Mouse (Mus musculus): Measurements from ENCODE around the gene Zfp524. TPM values are rescaled to one million over a fixed set of nuclear protein-coding genes. Genes with fewer than 3 reads are reported as not detected.
A peak's percentile ranks its signal among the peaks of the same experiment; 100 is the strongest.

The Zfp524 gene
- polyA plus RNA-seq (2015; fragmentation: Nextera tagmentation; extraction: Ambion mirVana), result 9.1 and 10.4 TPM in 2 replicates

DNA sequence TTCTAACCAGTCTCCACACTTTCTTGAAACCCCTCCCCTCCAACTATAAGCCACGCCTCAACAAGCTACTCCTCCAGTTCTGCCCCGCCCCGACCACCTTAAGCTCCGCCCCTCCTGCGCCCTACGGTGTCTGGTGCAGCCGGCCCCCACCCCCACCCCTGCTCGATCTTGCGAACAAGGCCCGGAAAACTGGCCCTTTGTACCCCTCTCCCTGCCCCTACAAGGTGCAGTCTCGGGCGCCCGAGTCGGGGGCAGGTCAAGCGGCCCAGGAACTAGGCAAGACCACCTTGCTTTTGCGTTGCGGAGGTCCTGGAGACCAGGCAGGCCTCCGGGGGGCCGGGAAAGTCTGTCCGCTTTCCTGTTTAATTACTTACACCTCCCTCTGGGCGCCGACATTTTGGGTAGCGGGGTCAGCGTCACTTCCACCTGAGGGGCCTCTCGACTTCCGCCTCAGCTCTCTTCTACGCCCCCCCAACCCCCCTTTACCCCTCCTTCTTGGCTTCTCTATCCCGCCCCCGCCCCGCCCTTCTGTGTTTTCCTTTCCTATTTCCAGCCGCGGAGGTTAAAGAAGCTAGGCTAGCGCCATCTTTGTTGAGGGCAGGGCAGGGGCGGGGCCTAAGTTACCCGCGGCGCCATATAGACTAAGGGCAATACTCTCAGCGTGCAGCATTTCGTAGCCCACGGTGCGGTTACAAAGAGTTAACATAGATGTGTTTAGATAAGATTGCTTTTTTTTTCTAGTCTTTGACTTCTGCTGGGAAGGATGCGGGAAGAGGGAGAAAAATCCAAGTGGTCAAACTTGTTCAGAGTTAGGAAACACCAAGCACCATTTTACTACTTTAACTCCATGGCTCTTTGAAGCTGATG, at the start of gene Zfp524, which contains the start of gene Fiz1:
Gene Zfp524 (plus strand): TSS at position 165 of the 867 bp plus-strand sequence.
Gene Fiz1 (minus strand): TSS at position 447 of the 867 bp plus-strand sequence.
- Histone ChIP-seq H3K9ac (peak within 1 kb of the TSS; percentile 79), H3K9me3 (replicated peaks) (no peaks in the 10 kb centered on the region), H3K4me1 (peaks cover 12% of the 10 kb centered on the region), H3K36me3 (ENCODE audit: poor library complexity, severe bottlenecking) (peaks cover 43% of the 10 kb centered on the region), H3K4me3 (peak within 1 kb of the TSS; percentile 68), H3K4me2 (peak within 1 kb of the TSS; percentile 67), H3K27me3 (no peaks in the 10 kb centered on the region), H3K27ac (peak within 1 kb of the TSS; percentile 99)
- 1% methylated on average over 42 of the region's 42 CpGs for WGBS
- ATAC-seq, result peak; percentile 83

DNA sequence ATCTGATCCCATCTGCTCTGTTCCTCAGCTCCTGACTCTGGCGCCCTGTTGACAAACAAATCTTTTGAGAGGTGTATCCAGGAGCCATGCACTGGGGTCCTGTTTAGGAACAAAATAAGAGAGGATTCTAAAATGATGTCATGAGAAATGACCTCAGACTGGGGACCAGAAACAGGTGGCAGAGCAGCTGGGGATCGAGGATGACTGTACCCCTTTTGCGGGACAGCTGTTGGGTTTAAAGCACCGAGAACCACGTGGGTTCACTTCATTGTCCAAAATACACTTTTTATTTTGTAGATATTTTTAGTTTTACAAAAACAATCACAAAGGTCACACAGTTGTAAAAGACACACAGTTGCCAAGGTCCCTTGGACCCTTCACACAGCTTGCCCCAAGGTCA, 49.2 kb upstream of the Zfp524 start:
- H3K27ac ChIP-seq, result no peak overlapping the region
- no peak overlapping the region for H3K4me2 ChIP-seq
- H3K4me3 ChIP-seq, result no peak overlapping the region
- no peak overlapping the region for H3K9ac ChIP-seq
- no peak for ATAC-seq
- no peaks in the 10 kb centered on the region for H3K4me1 ChIP-seq
- 86% methylated on average over 5 of the region's 5 CpGs for WGBS
- H3K36me3 ChIP-seq (ENCODE audit: poor library complexity, severe bottlenecking), result no peaks in the 10 kb centered on the region
- H3K9me3 ChIP-seq (replicated peaks), result no peaks in the 10 kb centered on the region
- H3K27me3 ChIP-seq, result no peaks in the 10 kb centered on the region

DNA sequence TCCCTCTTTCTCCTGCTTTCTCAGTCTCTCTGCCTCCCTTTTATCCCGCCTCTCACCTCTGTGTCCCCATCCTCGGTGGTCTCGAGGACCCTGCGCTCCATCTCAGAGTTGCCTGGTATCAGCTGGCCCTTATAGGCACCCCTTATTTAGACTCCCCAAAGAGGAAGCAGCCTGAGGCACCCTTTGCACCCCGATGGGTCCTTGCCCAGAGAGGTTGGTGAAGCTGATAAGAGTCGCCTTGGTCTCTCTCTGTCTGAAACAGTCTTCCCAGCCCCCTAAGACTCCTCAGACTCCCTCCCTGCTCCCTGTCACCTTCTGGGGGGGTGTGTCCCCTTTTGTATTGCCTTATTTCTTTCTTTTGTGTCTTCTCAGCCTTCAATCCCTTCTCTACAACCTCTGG, 43.1 kb upstream of the Zfp524 start, which contains the start of gene Sbk3:
Gene Sbk3 (minus strand): TSS at position 101 of the 400 bp plus-strand sequence.
- H3K4me2 ChIP-seq, result no peak within 1 kb of the TSS
- H3K27ac ChIP-seq, result no peak within 1 kb of the TSS
- no peak within 1 kb of the TSS for H3K4me3 ChIP-seq
- WGBS, result 27% methylated on average over 6 of the region's 6 CpGs
- H3K9me3 ChIP-seq (replicated peaks), result no peaks in the 10 kb centered on the region
- no peaks in the 10 kb centered on the region for H3K36me3 ChIP-seq (ENCODE audit: poor library complexity, severe bottlenecking)
- no peak for ATAC-seq
- no peaks in the 10 kb centered on the region for H3K4me1 ChIP-seq
- no peak within 1 kb of the TSS for H3K9ac ChIP-seq
- H3K27me3 ChIP-seq, result no peaks in the 10 kb centered on the region

DNA sequence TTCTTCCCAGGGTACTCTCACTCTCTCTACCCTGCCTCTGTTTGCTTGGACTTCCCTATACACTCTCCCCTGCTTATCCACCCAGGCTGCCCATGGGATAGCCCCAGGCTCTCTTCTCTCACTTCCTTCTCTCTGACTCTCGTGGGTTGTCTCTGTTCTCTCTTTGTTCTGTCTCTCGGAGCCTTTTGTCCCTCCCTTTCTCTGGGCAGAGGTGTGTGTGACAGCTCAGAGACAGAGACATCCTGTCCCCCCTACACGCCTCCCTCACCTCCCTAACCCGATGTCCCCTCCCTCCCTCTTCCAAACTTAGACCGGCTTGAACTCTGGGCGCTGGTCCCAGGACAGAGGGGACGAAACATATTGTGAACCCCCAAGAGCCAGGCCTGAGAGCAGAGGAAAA, 42.5 kb upstream of the Zfp524 start:
- WGBS, result 28% methylated on average over 7 of the region's 7 CpGs
- Histone ChIP-seq H3K36me3 (ENCODE audit: poor library complexity, severe bottlenecking) (no peaks in the 10 kb centered on the region), H3K4me2 (no peak overlapping the region), H3K4me3 (no peak overlapping the region), H3K4me1 (no peaks in the 10 kb centered on the region), H3K27me3 (no peaks in the 10 kb centered on the region), H3K9ac (no peak overlapping the region), H3K9me3 (replicated peaks) (0 out of 2 replicates have a peak, but pooled peaks cover under 1% of the 10 kb centered on the region), H3K27ac (no peak overlapping the region)
- no peak for ATAC-seq

DNA sequence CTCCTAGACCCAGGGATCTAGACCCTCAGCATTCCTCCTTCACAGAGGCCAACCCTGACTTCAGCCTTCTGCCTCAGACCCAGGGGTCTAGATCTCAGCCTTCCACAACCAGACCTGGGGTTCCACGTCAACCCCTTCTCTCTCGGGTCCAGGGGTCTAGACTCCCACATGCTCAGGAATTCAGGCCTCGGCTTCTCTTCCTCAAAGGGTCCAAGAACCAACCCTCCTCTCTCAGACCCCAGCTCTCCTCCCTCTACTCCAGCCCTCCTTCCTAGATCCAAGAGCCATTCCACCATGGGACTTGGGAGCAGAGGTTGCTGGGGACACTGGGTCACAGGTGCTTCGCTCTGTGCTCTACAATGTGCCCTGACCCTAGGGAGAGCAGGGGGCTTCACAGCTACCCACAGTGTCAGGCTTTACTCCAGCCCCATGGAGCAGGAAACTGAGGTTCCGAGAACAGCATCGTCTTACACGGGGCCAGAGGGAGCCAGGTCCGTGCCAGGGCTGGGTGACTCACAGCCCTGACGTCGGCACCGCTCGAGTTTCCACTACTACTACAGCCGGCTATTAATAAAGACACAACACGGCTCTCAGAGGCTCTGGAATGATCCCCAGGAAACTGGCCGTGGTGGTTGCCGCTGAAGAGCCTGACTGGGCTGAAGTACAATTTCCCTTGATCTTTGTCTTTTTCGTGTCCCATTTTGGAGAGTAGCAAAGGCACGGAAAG, 41.7 kb upstream of the Zfp524 start:
- no peak overlapping the region for H3K4me2 ChIP-seq
- no peak overlapping the region for H3K27ac ChIP-seq
- no peaks in the 10 kb centered on the region for H3K4me1 ChIP-seq
- 0 out of 2 replicates have a peak, but pooled peaks cover 3% of the 10 kb centered on the region for H3K9me3 ChIP-seq (replicated peaks)
- 84% methylated on average over 18 of the region's 18 CpGs for WGBS
- no peaks in the 10 kb centered on the region for H3K27me3 ChIP-seq
- no peak for ATAC-seq
- H3K4me3 ChIP-seq, result no peak overlapping the region
- H3K9ac ChIP-seq, result no peak overlapping the region
- no peaks in the 10 kb centered on the region for H3K36me3 ChIP-seq (ENCODE audit: poor library complexity, severe bottlenecking)

DNA sequence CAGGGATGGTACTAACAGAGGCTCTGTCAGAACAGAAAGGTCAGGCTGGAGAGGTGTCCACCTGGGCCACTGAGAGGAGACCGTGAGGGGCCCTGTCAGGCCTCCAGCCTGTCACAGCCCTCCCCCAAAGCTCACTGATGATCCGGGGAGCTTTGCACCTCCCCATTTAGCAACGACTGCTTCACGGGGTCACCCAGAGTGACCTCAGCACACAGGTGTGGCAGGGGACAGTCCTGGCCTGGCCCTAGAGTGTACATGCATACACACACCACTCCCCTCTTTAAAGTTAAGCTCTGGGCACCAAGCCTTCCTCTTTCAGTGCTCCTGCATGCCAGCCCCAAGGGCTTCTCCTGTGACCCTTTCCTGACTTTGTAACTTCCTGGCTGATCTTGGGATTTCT, 38.8 kb upstream of the Zfp524 start:
- H3K27me3 ChIP-seq, result no peaks in the 10 kb centered on the region
- no peak overlapping the region for H3K4me3 ChIP-seq
- 68% methylated on average over 4 of the region's 4 CpGs for WGBS
- H3K9ac ChIP-seq, result no peak overlapping the region
- no peaks in the 10 kb centered on the region for H3K36me3 ChIP-seq (ENCODE audit: poor library complexity, severe bottlenecking)
- 0 out of 2 replicates have a peak, but pooled peaks cover 3% of the 10 kb centered on the region for H3K9me3 ChIP-seq (replicated peaks)
- no peak for ATAC-seq
- no peak overlapping the region for H3K4me2 ChIP-seq
- no peak overlapping the region for H3K27ac ChIP-seq
- no peaks in the 10 kb centered on the region for H3K4me1 ChIP-seq

DNA sequence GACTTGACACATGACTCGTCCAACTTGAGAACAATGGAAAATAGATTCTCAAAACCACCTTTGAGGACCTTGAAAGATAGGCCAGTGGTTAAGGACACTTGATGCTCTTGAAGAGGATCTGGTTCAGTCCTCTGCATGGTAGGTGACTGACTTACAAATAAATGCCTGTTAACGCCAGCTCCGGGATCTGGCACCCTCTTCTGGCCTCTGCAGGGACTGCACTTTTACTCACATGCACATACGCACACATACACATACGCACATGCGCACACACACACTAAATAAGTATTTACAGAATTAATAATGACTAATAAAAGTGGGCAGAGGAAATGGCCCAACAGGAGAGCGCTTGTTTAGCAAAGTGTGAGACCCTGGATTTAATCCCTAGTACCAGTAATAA, 37.4 kb upstream of the Zfp524 start:
- no peak overlapping the region for H3K4me3 ChIP-seq
- no peak overlapping the region for H3K4me2 ChIP-seq
- H3K9me3 ChIP-seq (replicated peaks), result 0 out of 2 replicates have a peak, but pooled peaks cover 3% of the 10 kb centered on the region
- H3K4me1 ChIP-seq, result no peaks in the 10 kb centered on the region
- H3K36me3 ChIP-seq (ENCODE audit: poor library complexity, severe bottlenecking), result no peaks in the 10 kb centered on the region
- H3K27ac ChIP-seq, result no peak overlapping the region
- ATAC-seq, result no peak
- H3K9ac ChIP-seq, result no peak overlapping the region
- H3K27me3 ChIP-seq, result no peaks in the 10 kb centered on the region
- WGBS, result 92% methylated on average over 7 of the region's 7 CpGs

DNA sequence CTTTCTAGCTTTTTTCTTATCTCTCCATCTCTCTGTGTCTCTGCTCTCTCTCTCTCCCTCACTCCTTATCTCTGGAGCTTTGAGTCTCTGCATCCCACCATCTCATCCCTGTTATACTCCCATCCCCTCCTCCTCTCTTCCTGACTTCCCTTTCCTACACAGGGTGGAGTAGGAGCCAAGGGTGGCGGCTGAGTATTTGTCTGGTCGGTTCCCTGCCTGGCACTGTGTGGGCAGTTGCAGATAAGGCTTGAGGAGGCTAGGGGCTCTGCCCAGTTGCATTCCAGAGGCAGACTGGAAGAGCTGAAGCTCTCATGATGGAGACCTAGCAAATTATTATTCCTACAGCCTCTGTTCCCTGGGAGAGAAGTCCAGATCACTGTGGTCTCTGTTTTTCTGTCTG, 26.0 kb upstream of the Zfp524 start:
- peaks cover 6% of the 10 kb centered on the region for H3K4me1 ChIP-seq
- no peaks in the 10 kb centered on the region for H3K9me3 ChIP-seq (replicated peaks)
- H3K4me3 ChIP-seq, result no peak overlapping the region
- H3K36me3 ChIP-seq (ENCODE audit: poor library complexity, severe bottlenecking), result peaks cover 29% of the 10 kb centered on the region
- H3K27me3 ChIP-seq, result peaks cover 16% of the 10 kb centered on the region
- no peak for ATAC-seq
- no peak overlapping the region for H3K9ac ChIP-seq
- H3K4me2 ChIP-seq, result no peak overlapping the region
- no peak overlapping the region for H3K27ac ChIP-seq
- WGBS, result 75% methylated on average over 2 of the region's 2 CpGs

DNA sequence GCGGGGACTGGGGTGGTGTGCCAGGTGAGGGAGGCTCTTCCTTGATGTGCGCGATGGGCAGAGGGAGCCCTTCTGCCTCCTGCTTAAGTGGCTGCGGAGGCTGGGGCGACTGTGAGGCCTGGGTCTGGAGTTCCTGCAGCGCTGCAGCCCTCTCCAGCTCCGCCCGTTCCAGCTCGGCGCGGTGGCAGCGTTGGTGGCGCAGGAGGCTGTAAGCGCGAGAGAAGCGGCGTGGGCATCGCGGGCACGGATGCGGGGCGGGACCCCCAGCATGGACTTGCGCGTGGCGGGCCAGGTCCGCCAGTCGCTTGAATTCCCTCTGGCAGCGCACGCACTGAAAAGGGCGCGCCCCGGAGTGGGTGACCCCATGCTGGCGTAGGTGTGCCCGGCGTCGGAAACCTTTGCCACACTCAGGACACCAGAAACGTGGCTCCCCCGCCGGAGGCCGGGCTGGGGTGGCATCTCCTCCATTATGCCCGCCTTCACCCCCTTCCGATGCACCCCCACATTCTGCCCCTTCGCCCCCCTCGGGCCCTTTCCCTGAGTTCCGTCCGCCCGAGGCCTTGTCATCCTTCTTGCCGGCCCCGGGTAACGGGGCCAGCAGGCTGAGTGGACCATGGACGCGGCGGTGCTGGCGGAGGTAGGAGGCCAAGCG, 20.7 kb upstream of the Zfp524 start:
- Histone ChIP-seq H3K36me3 (ENCODE audit: poor library complexity, severe bottlenecking) (peaks cover 42% of the 10 kb centered on the region), H3K27ac (no peak overlapping the region), H3K9me3 (replicated peaks) (no peaks in the 10 kb centered on the region), H3K4me3 (peak overlapping the region; percentile 78), H3K9ac (peak overlapping the region; percentile 89), H3K27me3 (peaks cover 21% of the 10 kb centered on the region), H3K4me1 (peaks cover 35% of the 10 kb centered on the region), H3K4me2 (peak overlapping the region; percentile 89)
- no peak for ATAC-seq
- WGBS, result 42% methylated on average over 55 of the region's 55 CpGs

DNA sequence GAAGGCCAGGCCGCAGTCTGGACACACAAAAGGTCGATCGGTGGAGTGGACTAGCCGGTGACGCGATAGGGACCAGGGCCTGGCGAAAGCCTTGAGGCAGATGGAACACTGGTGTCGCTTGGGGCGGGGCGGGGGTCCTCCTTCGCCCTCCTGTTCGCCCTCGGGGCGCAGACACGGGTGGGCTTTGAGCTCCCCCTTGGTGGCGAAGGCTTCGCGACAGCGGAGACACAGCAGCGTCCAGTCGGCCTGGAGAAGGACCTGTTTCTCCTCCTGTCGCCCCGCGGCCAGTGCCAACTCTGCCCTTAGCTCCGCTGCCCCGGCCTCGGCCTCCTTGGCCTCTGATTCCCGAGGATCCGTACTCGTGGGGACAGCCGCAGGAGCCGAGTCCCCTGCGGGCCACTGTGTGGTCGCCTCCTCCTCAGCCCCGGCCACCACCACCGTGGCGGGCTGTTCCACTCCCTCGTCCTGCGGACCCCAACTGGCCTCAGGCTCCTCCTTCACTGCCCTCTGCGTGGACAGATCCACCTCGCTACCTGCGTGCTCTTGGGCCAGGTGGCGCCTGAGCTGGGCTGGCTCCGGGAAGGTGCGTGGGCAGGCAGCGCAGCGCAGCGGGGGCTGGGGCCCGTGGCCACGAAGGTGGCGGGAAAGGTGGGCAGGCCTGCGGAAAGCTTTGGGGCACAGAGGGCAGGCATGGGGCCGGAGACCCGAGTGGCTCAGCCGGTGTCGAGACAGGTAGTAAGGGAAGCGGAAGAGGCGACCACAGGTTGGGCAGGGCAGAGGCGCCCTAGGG, 20.0 kb upstream of the Zfp524 start:
- no peak overlapping the region for H3K27ac ChIP-seq
- H3K4me2 ChIP-seq, result peak overlapping the region; percentile 89
- 54% methylated on average over 58 of the region's 59 CpGs for WGBS
- peaks cover 35% of the 10 kb centered on the region for H3K4me1 ChIP-seq
- H3K4me3 ChIP-seq, result peak overlapping the region; percentile 78
- peaks cover 42% of the 10 kb centered on the region for H3K36me3 ChIP-seq (ENCODE audit: poor library complexity, severe bottlenecking)
- H3K9ac ChIP-seq, result peak overlapping the region; percentile 89
- H3K9me3 ChIP-seq (replicated peaks), result no peaks in the 10 kb centered on the region
- ATAC-seq, result no peak
- H3K27me3 ChIP-seq, result peaks cover 17% of the 10 kb centered on the region

All from forebrain, embryonic 13.5 days (tissue).